Mouse (Mus musculus) neural tube, embryonic 13.5 days (tissue): ENCODE measurements at regions not wholly inside any gene's neighbourhood (a gene's known extent, or its start where the extent isn't known, plus 50 kb on each side); places are given as distances from the start of the nearest gene placed in this dataset.

Experiments used
- ATAC-seq: fragments of 200-750 bp; cut with Nextera tagmentation; 2 replicates; pipeline ENCODE4 v1.8.0; 2017; ENCODE audit warnings: low read depth, mild to moderate bottlenecking, moderate TSS enrichment, moderate library complexity
- H3K27ac ChIP-seq: fragments of 300-500 bp; sonication (generic); replicated peaks from 2 replicates; pipeline ENCODE4 v1.5.1; 2015; ENCODE audit warnings: moderate library complexity, mild to moderate bottlenecking, inconsistent platforms
- H3K27me3 ChIP-seq: fragments of 300-500 bp; sonication (generic); 2 replicates; pipeline ENCODE4 v1.6.1; 2015; ENCODE audit warnings: mild to moderate bottlenecking, inconsistent platforms
- H3K36me3 ChIP-seq: fragments of 300-500 bp; sonication (generic); 2 replicates; pipeline ENCODE4 v1.6.1; 2015; ENCODE audit warnings: mild to moderate bottlenecking, inconsistent platforms
- H3K4me1 ChIP-seq: fragments of 300-500 bp; sonication (generic); replicated peaks from 2 replicates; pipeline ENCODE4 v1.6.1; 2015; ENCODE audit warnings: inconsistent platforms
- H3K4me2 ChIP-seq: fragments of 300-500 bp; sonication (generic); 2 replicates; pipeline ENCODE4 v1.6.1; 2015; ENCODE audit warnings: inconsistent platforms, mild to moderate bottlenecking, moderate library complexity
- H3K4me3 ChIP-seq: fragments of 300-500 bp; sonication (generic); 2 replicates; pipeline ENCODE4 v1.5.1; 2015; ENCODE audit warnings: mild to moderate bottlenecking, inconsistent platforms
- H3K9ac ChIP-seq: fragments of 300-500 bp; sonication (generic); 2 replicates; pipeline ENCODE4 v1.6.1; 2015; ENCODE audit warnings: moderate library complexity, mild to moderate bottlenecking, inconsistent platforms
- H3K9me3 ChIP-seq: fragments of 300-500 bp; sonication (generic); 2 replicates; pipeline ENCODE4 v1.6.1; 2016; ENCODE audit warnings: inconsistent platforms
- WGBS: fragments of 180-500 bp; shearing (Covaris S2); methylation state at CpG from one replicate; pipeline ENCODE4 v1.1.7; 2015; 5-methylcytosine and 5-hydroxymethylcytosine counted together

DNA sequence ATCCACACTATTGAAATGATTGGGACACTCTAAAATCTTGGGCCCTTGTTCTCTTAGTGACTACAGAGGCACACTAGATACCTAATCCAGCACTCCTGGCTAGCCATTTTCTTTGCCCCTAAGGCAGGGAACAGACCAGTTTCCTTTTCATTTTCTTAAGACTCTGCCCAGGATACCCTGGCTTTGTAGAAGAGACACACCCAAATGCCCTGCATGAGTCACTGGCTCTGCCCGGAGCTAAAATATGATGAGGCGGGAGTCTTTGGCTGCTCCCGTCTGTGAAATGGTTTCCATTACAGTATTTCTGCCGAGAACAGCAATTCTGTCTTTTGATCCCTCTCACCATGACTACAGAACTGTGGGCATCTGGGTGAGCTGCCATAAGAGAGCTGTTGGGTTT, 51.4 kb upstream of the Tnc start:
- no peaks in the 10 kb centered on the region for H3K9me3 ChIP-seq
- H3K27me3 ChIP-seq, result no peaks in the 10 kb centered on the region
- no peak overlapping the region for H3K9ac ChIP-seq
- no peak overlapping the region for H3K4me3 ChIP-seq
- H3K36me3 ChIP-seq, result no peaks in the 10 kb centered on the region
- no peak overlapping the region for H3K27ac ChIP-seq
- WGBS, result 85% methylated on average over 4 of the region's 4 CpGs
- ATAC-seq, result no peak
- H3K4me1 ChIP-seq, result no peaks in the 10 kb centered on the region
- no peak overlapping the region for H3K4me2 ChIP-seq
